Mouse (Mus musculus) embryonic facial prominence, embryonic 15.5 days (tissue): ENCODE measurements around the gene Unc13d. TPM values are rescaled to one million over a fixed set of nuclear protein-coding genes. Genes with fewer than 3 reads are reported as not detected.

Experiments used
- ATAC-seq: fragments of 200-750 bp; cut with Nextera tagmentation; 2 replicates; pipeline ENCODE4 v1.8.0; 2017; ENCODE audit warnings: low read depth, moderate TSS enrichment; ENCODE audit not compliant: insufficient number of reproducible peaks, low FRiP score, low TSS enrichment
- H3K27ac ChIP-seq: fragments of 300-500 bp; sonication (generic); replicated peaks from 2 replicates; pipeline ENCODE4 v1.5.1; 2015; ENCODE audit warnings: mild to moderate bottlenecking, inconsistent platforms
- H3K27me3 ChIP-seq: fragments of 300-500 bp; sonication (generic); 2 replicates; pipeline ENCODE4 v1.6.1; 2015; ENCODE audit warnings: inconsistent platforms
- H3K36me3 ChIP-seq: fragments of 300-500 bp; sonication (generic); 2 replicates; pipeline ENCODE4 v1.6.1; 2015; ENCODE audit warnings: mild to moderate bottlenecking, inconsistent platforms
- H3K4me1 ChIP-seq: fragments of 300-500 bp; sonication (generic); 2 replicates; pipeline ENCODE4 v1.6.1; 2015; ENCODE audit warnings: inconsistent platforms
- H3K4me2 ChIP-seq: fragments of 300-500 bp; sonication (generic); replicated peaks from 2 replicates; pipeline ENCODE4 v1.6.1; 2015; ENCODE audit warnings: mild to moderate bottlenecking, inconsistent platforms
- H3K4me3 ChIP-seq: fragments of 300-500 bp; sonication (generic); replicated peaks from 2 replicates; pipeline ENCODE4 v1.5.1; 2015; ENCODE audit warnings: mild to moderate bottlenecking, inconsistent platforms
- H3K9ac ChIP-seq: fragments of 300-500 bp; sonication (generic); 2 replicates; pipeline ENCODE4 v1.6.1; 2015; ENCODE audit warnings: inconsistent platforms
- H3K9me3 ChIP-seq: fragments of 300-500 bp; sonication (generic); replicated peaks from 2 replicates; pipeline ENCODE4 v1.6.1; 2016; ENCODE audit warnings: inconsistent platforms
- WGBS: fragments of 180-500 bp; shearing (Covaris S2); methylation state at CpG from one replicate; pipeline ENCODE4 v1.1.7; 2015; 5-methylcytosine and 5-hydroxymethylcytosine counted together
- polyA plus RNA-seq: library from polyadenylated mRNA; unstranded; fragments of >200 nt; fragmentation: Nextera tagmentation; extraction: Ambion mirVana; gene quantifications from 2 replicates; pipeline ENCODE4 v1.2.1, GENCODE M21; 2015

Unc13d gene
- polyA plus RNA-seq, 1 experiment from 2014 or later = 4.8 TPM

- peaks cover 73% of the 10 kb centered on the region for H3K36me3 ChIP-seq
- ATAC-seq = no peak
- no peak overlapping the region for H3K9ac ChIP-seq
- no peak overlapping the region for H3K4me3 ChIP-seq
- H3K27ac ChIP-seq = no peak overlapping the region
- H3K27me3 ChIP-seq = no peaks in the 10 kb centered on the region
- 0 out of 2 replicates have a peak, but pooled peaks cover 5% of the 10 kb centered on the region for H3K4me1 ChIP-seq
- H3K4me2 ChIP-seq = no peak overlapping the region
- 93% methylated on average over 11 of the region's 11 CpGs for WGBS
- no peaks in the 10 kb centered on the region for H3K9me3 ChIP-seq
Measured at GRCm38 (mm10) chr11:116059691-116060025, 18.1 kb downstream of the Unc13d start.

DNA sequence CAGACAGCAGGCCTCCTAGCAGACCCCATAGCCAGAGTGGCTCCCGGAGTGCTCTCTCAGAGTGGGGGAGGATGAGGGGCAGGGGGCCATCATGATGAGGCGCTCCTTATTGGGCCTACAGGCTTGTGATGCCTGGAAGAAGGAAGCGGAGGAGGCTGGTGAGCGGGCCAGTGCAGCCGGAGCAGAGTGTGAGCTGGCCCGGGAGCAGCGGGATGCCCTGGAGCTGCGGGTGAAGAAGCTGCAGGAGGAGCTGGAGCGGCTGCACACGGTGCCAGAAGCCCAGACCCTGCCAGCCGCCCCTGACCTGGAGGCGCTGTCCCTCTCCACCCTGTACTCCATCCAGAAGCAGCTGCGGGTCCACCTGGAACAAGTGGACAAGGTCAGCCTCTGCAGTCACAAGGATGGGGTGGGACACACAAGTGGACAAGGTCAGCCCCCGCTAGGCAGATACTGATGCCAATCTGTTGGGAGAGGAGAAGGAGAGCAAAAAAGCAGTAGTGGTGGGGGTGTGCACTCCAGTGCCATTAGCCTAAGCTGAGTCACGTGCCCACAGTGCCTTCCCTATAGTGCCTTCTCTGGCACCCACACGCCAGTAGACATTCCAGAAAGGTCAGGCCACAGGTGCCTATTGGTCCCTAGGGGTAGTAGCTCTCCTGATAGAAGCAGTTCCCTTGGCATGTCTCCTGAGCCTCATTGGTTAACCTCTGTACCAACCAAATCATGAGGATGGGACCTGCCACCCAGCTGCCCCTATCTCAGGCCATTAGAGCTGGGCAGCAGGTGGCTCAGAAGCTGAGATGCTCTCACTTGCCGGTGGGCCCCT is 18.7 kb downstream of the Unc13d start:
- H3K9ac ChIP-seq = no peak overlapping the region
- ATAC-seq = no peak
- H3K4me3 ChIP-seq = no peak overlapping the region
- H3K4me2 ChIP-seq = no peak overlapping the region
- H3K36me3 ChIP-seq = peaks cover 79% of the 10 kb centered on the region
- no peaks in the 10 kb centered on the region for H3K27me3 ChIP-seq
- no peaks in the 10 kb centered on the region for H3K9me3 ChIP-seq
- 0 out of 2 replicates have a peak, but pooled peaks cover 5% of the 10 kb centered on the region for H3K4me1 ChIP-seq
- 87% methylated on average over 17 of the region's 17 CpGs for WGBS
- no peak overlapping the region for H3K27ac ChIP-seq

GRCm38 (mm10) chr11:116058022-116058614 is 19.6 kb downstream of the Unc13d start:
- 55% methylated on average over 12 of the region's 12 CpGs for WGBS
- no peak for ATAC-seq
- H3K9ac ChIP-seq = no peak overlapping the region
- H3K36me3 ChIP-seq = peaks cover 88% of the 10 kb centered on the region
- H3K27ac ChIP-seq = no peak overlapping the region
- H3K27me3 ChIP-seq = no peaks in the 10 kb centered on the region
- H3K4me2 ChIP-seq = no peak overlapping the region
- H3K4me3 ChIP-seq = no peak overlapping the region
- H3K4me1 ChIP-seq = 0 out of 2 replicates have a peak, but pooled peaks cover under 1% of the 10 kb centered on the region
- H3K9me3 ChIP-seq = no peaks in the 10 kb centered on the region

GRCm38 (mm10) chr11:116057237-116057881 is 20.4 kb downstream of the Unc13d start:
- Histone ChIP-seq H3K9ac (no peak overlapping the region), H3K4me3 (no peak overlapping the region), H3K36me3 (peaks cover 93% of the 10 kb centered on the region), H3K4me1 (no peaks in the 10 kb centered on the region), H3K27ac (no peak overlapping the region), H3K27me3 (no peaks in the 10 kb centered on the region), H3K9me3 (no peaks in the 10 kb centered on the region), H3K4me2 (no peak overlapping the region)
- ATAC-seq = no peak
- 89% methylated on average over 4 of the region's 4 CpGs for WGBS

DNA sequence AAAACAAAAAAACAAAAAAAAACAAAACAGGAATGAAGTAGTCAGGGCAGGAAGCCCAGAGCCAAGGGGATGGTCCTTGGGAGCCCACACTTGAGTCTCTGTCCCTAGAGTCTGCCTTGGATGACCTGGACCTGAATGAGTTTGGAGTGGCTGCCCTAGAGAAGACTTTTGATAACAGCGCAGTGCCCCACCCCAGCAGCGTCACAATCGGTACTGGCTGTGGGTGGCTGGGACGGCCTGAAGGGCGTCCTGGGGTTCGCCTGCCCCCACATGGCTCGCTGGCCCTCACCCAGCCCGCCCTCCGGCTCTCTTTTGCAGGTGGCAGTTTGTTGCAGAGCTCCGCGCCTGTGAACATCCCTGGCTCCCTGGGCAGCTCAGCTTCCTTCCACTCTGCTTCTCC is 21.9 kb downstream of the Unc13d start:
- peaks cover 95% of the 10 kb centered on the region for H3K36me3 ChIP-seq
- H3K27ac ChIP-seq = no peak overlapping the region
- H3K4me1 ChIP-seq = no peaks in the 10 kb centered on the region
- no peaks in the 10 kb centered on the region for H3K27me3 ChIP-seq
- no peak overlapping the region for H3K4me2 ChIP-seq
- H3K4me3 ChIP-seq = no peak overlapping the region
- H3K9ac ChIP-seq = no peak overlapping the region
- no peak for ATAC-seq
- H3K9me3 ChIP-seq = no peaks in the 10 kb centered on the region
- WGBS = 90% methylated on average over 11 of the region's 11 CpGs

- Histone ChIP-seq H3K9ac (no peak overlapping the region), H3K4me2 (no peak overlapping the region), H3K27ac (no peak overlapping the region), H3K36me3 (peaks cover 95% of the 10 kb centered on the region), H3K4me1 (no peaks in the 10 kb centered on the region), H3K4me3 (no peak overlapping the region), H3K9me3 (no peaks in the 10 kb centered on the region; the same call in 1 of the 2 replicates), H3K27me3 (no peaks in the 10 kb centered on the region)
- WGBS = 91% methylated on average over 9 of the region's 9 CpGs
- ATAC-seq = no peak
Measured at GRCm38 (mm10) chr11:116053510-116054229, 24.1 kb downstream of the Unc13d start.

DNA sequence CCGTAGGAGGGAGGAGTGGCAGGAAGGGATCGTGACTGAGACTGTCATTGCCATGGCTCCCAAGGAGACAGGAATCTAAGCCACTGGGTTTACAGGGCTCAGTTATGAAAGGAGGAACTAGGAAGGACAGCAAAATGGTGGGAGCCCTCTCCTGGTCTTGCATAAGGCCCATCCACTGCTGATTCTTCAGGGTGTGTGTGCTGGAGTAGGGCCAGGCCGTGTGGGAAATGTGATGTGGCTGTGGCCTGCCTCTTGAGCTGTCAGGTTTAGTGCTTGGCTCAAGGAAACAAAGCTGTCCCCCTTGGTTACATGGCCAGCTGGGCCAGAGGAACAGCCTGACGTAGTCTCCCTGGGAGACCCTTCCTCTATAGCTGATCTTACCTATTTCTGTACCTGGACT is 27.6 kb downstream of the Unc13d start:
- Histone ChIP-seq H3K4me2 (no peak overlapping the region), H3K27me3 (no peaks in the 10 kb centered on the region), H3K27ac (no peak overlapping the region), H3K4me3 (no peak overlapping the region), H3K9me3 (no peaks in the 10 kb centered on the region; the same call in 1 of the 2 replicates), H3K4me1 (no peaks in the 10 kb centered on the region), H3K9ac (no peak overlapping the region), H3K36me3 (peaks cover 92% of the 10 kb centered on the region)
- WGBS = 81% methylated on average over 4 of the region's 4 CpGs
- ATAC-seq = no peak

- Histone ChIP-seq H3K27ac (no peak overlapping the region), H3K36me3 (peaks cover 87% of the 10 kb centered on the region), H3K4me1 (no peaks in the 10 kb centered on the region), H3K4me3 (no peak overlapping the region), H3K9me3 (no peaks in the 10 kb centered on the region; the same call in 1 of the 2 replicates), H3K27me3 (no peaks in the 10 kb centered on the region), H3K9ac (no peak overlapping the region), H3K4me2 (no peak overlapping the region)
- no peak for ATAC-seq
- WGBS = 71% methylated on average over 2 of the region's 2 CpGs
Measured at GRCm38 (mm10) chr11:116049610-116050009, 28.2 kb downstream of the Unc13d start.

- Histone ChIP-seq H3K27me3 (no peaks in the 10 kb centered on the region), H3K36me3 (peaks cover 68% of the 10 kb centered on the region), H3K4me2 (no peak overlapping the region), H3K4me1 (no peaks in the 10 kb centered on the region), H3K9ac (no peak overlapping the region), H3K4me3 (no peak overlapping the region), H3K9me3 (no peaks in the 10 kb centered on the region; the same call in 1 of the 2 replicates), H3K27ac (no peak overlapping the region)
- 96% methylated on average over 6 of the region's 6 CpGs for WGBS
- ATAC-seq = no peak
Measured at GRCm38 (mm10) chr11:116045173-116045572, 32.6 kb downstream of the Unc13d start.

- no peaks in the 10 kb centered on the region for H3K27me3 ChIP-seq
- no peaks in the 10 kb centered on the region for H3K9me3 ChIP-seq
- peaks cover 66% of the 10 kb centered on the region for H3K36me3 ChIP-seq
- no peak for ATAC-seq
- H3K9ac ChIP-seq = no peak overlapping the region
- H3K4me3 ChIP-seq = no peak overlapping the region
- H3K4me1 ChIP-seq = no peaks in the 10 kb centered on the region
- H3K27ac ChIP-seq = no peak overlapping the region
- WGBS = 98% methylated on average over 1 of the region's 1 CpGs
- no peak overlapping the region for H3K4me2 ChIP-seq
Measured at GRCm38 (mm10) chr11:116043286-116043685, 34.5 kb downstream of the Unc13d start.
